Mouse (Mus musculus) stomach, postnatal 0 days (tissue): ENCODE data around the gene Rpl12. TPM values are rescaled to one million over a fixed set of nuclear protein-coding genes. Genes with fewer than 3 reads are reported as not detected.

Experiments used
- ATAC-seq: fragments of 200-750 bp; cut with Nextera tagmentation; 2 replicates; pipeline ENCODE4 v1.8.0; 2017; ENCODE audit not compliant: low FRiP score, low TSS enrichment
- DNase-seq: peaks from one replicate; pipeline ENCODE4 v3.0.0-alpha.2; 2016; ENCODE audit warnings: low spot score
- H3K27ac ChIP-seq: fragments of 300-500 bp; sonication (generic); replicated peaks from 2 replicates; pipeline ENCODE4 v1.5.1; 2014; ENCODE audit warnings: mild to moderate bottlenecking, control low read depth
- H3K27me3 ChIP-seq: fragments of 300-500 bp; sonication (generic); 2 replicates; pipeline ENCODE4 v1.6.1; 2014; ENCODE audit warnings: low read length; ENCODE audit not compliant: control insufficient read depth, insufficient read depth
- H3K36me3 ChIP-seq: fragments of 300-500 bp; sonication (generic); 2 replicates; pipeline ENCODE4 v1.6.1; 2014; ENCODE audit warnings: low read length, mixed read lengths; ENCODE audit not compliant: control insufficient read depth, insufficient read depth
- H3K4me1 ChIP-seq: fragments of 300-500 bp; sonication (generic); replicated peaks from 2 replicates; pipeline ENCODE4 v1.6.1; 2014; ENCODE audit warnings: antibody characterized with exemption; ENCODE audit not compliant: control insufficient read depth, insufficient read depth
- H3K4me2 ChIP-seq: fragments of 300-500 bp; sonication (generic); replicated peaks from 2 replicates; pipeline ENCODE4 v1.6.1; 2014; ENCODE audit warnings: low read depth, mild to moderate bottlenecking, control low read depth, moderate library complexity
- H3K4me3 ChIP-seq: fragments of 300-500 bp; sonication (generic); 2 replicates; pipeline ENCODE4 v1.5.1; 2014; ENCODE audit warnings: low read depth, low read length, control low read depth
- H3K9ac ChIP-seq: fragments of 300-500 bp; sonication (generic); 2 replicates; pipeline ENCODE4 v1.6.1; 2014; ENCODE audit warnings: mild to moderate bottlenecking, low read length, control low read depth, mixed read lengths
- H3K9me3 ChIP-seq: fragments of 300-500 bp; sonication (generic); 2 replicates; pipeline ENCODE4 v1.6.1; 2016; ENCODE audit warnings: low read length; ENCODE audit not compliant: control insufficient read depth
- CTCF ChIP-seq: IDR thresholded peaks from 2 replicates; pipeline ENCODE4 v1.5.1; 2016; ENCODE audit warnings: antibody characterized with exemption, low read depth, mild to moderate bottlenecking, moderate library complexity
- EP300 ChIP-seq: optimal IDR thresholded peaks from 2 replicates; pipeline ENCODE3; 2016; ENCODE audit warnings: antibody characterized with exemption
- WGBS: fragments of 180-500 bp; shearing (Covaris S2); extraction: QIAGEN DNeasy Blood & Tissue Kit; methylation state at CpG from one replicate; pipeline ENCODE4 v1.1.7; 2014; 5-methylcytosine and 5-hydroxymethylcytosine counted together
- polyA plus RNA-seq: library from polyadenylated mRNA; unstranded; fragments of >200 nt; fragmentation: Nextera tagmentation; extraction: Ambion mirVana; gene quantifications from 2 replicates; pipeline ENCODE4 v1.2.1, GENCODE M21; 2015

Gene Rpl12
- polyA plus RNA-seq, 1 experiment from 2014 or later, result 157 TPM

DNA sequence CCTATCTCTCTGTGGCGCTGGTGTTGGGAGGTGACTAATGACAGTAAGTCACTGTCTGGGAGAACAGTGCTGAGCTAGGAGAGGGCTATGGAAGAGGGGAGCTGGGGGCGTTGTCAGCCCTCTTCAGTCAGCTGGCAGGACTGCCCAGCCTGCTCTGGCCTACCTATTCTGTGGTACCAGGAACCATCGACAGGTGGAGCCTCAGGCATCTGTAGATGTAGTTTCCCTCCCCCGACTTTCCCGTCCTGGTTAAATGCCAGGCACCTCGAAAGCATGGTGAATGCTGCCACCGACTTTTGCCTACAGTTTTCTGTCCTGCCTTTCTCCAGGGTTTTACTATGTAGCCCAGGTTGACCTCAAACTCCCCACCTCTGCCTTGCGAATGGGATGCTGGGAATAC is 4.0 kb upstream of the Rpl12 start:
- H3K27ac ChIP-seq, result no peak overlapping the region
- 46% methylated on average over 8 of the region's 8 CpGs for WGBS
- ATAC-seq (no peak), DNase-seq (peak; percentile 69)
- TF ChIP-seq CTCF (peak; percentile 58), EP300 (no peak)
- H3K36me3 ChIP-seq, result peaks cover 6% of the 10 kb centered on the region
- no peak overlapping the region for H3K4me2 ChIP-seq
- no peaks in the 10 kb centered on the region for H3K27me3 ChIP-seq
- no peak overlapping the region for H3K4me3 ChIP-seq
- peaks cover 3% of the 10 kb centered on the region; the same call in 1 of the 2 replicates for H3K4me1 ChIP-seq
- 0 out of 2 replicates have a peak overlapping the region, but pooled peaks have one; percentile 8 for H3K9ac ChIP-seq
- H3K9me3 ChIP-seq, result no peaks in the 10 kb centered on the region

DNA sequence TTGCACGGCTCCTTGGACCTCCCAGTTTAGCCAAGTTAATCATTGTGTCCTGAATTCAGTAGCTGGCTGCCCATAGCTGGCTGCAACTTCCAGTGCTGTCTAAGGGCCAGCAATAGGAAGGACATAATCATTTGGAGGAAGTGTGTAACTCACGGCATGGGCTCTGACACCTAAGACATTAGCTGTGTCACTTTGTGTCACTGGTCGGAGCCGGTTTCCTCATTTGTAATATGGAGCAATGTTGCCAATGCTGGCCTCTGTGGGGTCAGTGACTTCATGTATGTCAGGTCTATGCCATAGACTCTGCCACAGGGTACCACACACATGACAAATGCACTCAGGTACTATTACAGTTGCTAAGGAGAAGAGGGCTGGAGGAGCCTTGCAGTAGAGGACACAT is 1.1 kb upstream of the Rpl12 start:
- Histone ChIP-seq H3K4me1 (peaks cover 3% of the 10 kb centered on the region; the same call in 1 of the 2 replicates), H3K36me3 (peaks cover 11% of the 10 kb centered on the region), H3K9ac (peak overlapping the region; percentile 84), H3K9me3 (no peaks in the 10 kb centered on the region), H3K4me3 (0 out of 2 replicates have a peak overlapping the region, but pooled peaks have one; percentile 67), H3K27ac (no peak overlapping the region), H3K27me3 (no peaks in the 10 kb centered on the region), H3K4me2 (no peak overlapping the region)
- ATAC-seq, result no peak
- WGBS, result 84% methylated on average over 4 of the region's 4 CpGs
- no peak for DNase-seq
- no peak for TF ChIP-seq CTCF
- TF ChIP-seq EP300, result no peak

DNA sequence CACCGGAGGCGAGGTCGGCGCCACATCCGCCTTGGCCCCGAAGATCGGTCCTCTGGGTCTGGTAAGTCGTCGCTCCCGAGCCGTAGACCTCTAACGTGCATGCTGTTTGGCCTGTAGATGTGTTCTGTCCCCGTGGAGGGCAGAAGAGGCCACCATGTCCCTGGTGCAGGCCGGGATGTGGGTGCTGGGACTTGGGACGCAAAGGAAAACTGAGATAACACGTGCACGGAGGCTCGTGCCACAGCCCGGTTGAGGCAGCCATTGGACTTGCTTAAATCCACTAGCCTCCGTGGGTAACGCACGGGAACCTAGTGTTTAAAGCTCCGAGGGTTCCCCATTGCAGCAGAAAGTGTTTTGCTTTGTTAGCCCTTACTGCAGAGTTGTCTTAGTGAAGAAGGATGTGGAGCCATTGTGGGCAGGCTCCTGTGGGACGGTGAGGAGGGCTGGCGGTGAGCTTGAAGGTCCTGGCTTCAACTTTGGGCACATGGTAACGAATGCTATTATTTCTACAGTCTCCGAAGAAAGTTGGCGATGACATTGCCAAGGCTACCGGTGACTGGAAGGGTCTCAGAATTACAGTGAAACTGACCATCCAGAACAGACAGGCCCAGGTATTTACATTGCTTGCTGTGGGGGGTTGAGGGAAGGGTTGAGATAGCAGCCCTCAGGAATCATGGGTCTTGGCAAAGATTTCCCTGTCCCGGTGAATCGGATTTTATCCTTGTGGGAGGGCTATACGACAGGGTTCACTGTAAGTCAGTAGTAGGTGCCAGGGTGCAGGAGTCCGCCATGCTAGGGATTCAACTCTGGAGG is 909 bp downstream of the Rpl12 start:
- no peak for TF ChIP-seq EP300
- TF ChIP-seq CTCF, result no peak
- peak overlapping the region; percentile 92 for H3K27ac ChIP-seq
- H3K27me3 ChIP-seq, result no peaks in the 10 kb centered on the region
- 2% methylated on average over 33 of the region's 33 CpGs for WGBS
- no peaks in the 10 kb centered on the region for H3K9me3 ChIP-seq
- H3K4me2 ChIP-seq, result peak overlapping the region; percentile 89
- ATAC-seq, result no peak
- H3K4me3 ChIP-seq, result peak overlapping the region; percentile 67
- H3K9ac ChIP-seq, result peak overlapping the region; percentile 93
- peaks cover 11% of the 10 kb centered on the region for H3K36me3 ChIP-seq
- DNase-seq, result peak; percentile 57
- H3K4me1 ChIP-seq, result peaks cover 3% of the 10 kb centered on the region; the same call in 1 of the 2 replicates

DNA sequence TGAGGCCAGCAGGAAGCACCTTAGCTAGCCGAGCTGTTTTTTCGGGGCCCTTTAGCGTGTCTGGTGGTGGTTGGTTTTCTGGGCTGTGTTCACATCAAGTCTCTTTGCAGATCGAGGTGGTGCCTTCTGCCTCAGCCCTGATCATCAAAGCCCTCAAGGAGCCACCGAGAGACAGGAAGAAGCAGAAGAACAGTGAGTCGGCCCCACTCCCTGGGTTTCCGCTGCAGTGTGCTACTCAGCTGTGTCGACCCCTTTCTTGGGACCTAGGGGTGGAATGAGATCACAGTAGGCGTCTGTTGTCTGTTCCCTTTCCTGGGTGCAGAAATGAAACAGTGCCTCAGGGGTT is 1.5 kb downstream of the Rpl12 start:
- peaks cover 3% of the 10 kb centered on the region; the same call in 1 of the 2 replicates for H3K4me1 ChIP-seq
- DNase-seq, result no peak

DNA sequence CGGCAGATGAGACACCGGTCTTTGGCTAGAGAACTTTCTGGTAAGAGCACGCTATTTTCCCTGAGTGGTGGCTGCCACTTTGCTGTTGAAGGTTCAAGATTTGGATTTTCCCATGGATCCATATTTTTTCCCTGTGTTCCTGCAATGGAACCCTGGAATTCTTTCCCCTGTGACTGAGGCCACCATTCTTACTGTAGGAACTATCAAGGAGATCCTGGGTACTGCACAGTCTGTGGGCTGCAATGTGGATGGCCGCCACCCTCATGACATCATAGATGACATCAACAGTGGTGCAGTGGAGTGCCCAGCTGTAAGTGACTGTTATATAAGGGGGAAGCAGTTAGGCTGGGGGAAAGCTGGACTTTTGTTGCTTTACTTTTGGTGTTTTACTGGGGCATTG is 2.2 kb downstream of the Rpl12 start:
- TF ChIP-seq EP300 (no peak), CTCF (no peak)
- ATAC-seq (no peak), DNase-seq (no peak)
- H3K27me3 ChIP-seq, result no peaks in the 10 kb centered on the region
- peak overlapping the region; percentile 89 for H3K4me2 ChIP-seq
- H3K9ac ChIP-seq, result no peak overlapping the region; the same call in 1 of the 2 replicates
- H3K4me3 ChIP-seq, result no peak overlapping the region
- 57% methylated on average over 4 of the region's 4 CpGs for WGBS
- no peak overlapping the region for H3K27ac ChIP-seq
- peaks cover 3% of the 10 kb centered on the region; the same call in 1 of the 2 replicates for H3K4me1 ChIP-seq
- no peaks in the 10 kb centered on the region for H3K9me3 ChIP-seq
- peaks cover 11% of the 10 kb centered on the region for H3K36me3 ChIP-seq

More for the DNA sequence above, 1.5 kb downstream of the Rpl12 start:
- TF ChIP-seq EP300 (no peak), CTCF (no peak)
- H3K27me3 ChIP-seq, result no peaks in the 10 kb centered on the region
- H3K27ac ChIP-seq, result peak overlapping the region; percentile 92
- ATAC-seq, result no peak
- peak overlapping the region; percentile 89 for H3K4me2 ChIP-seq
- no peaks in the 10 kb centered on the region for H3K9me3 ChIP-seq
- WGBS, result 3% methylated on average over 9 of the region's 9 CpGs
- H3K4me3 ChIP-seq, result peak overlapping the region; percentile 67
- peak overlapping the region; percentile 93 for H3K9ac ChIP-seq
- H3K36me3 ChIP-seq, result peaks cover 11% of the 10 kb centered on the region

DNA sequence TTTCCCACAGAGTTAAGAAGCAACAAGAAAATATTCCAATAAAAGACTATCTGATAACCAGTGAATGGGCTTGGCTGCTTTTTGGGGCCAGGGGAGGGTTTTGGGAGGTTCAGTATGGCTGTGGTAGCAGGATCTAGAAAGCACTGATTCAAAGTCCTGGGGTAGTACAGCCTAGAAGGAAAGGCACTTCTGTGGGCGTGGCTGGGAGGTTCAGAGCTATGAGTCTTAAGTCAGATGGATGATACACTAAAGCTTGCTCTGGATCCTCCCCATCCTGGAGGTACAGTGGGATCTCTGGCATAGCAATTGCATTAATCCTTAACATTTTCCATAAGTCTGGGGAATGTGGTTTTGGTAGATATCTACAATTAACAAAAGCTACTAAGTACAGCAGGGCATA is 2.6 kb downstream of the Rpl12 start:
- no peak overlapping the region for H3K4me3 ChIP-seq
- no peak overlapping the region for H3K9ac ChIP-seq
- no peak for DNase-seq
- H3K4me2 ChIP-seq, result 0 out of 2 replicates have a peak overlapping the region, but pooled peaks have one; percentile 6
- no peak for ATAC-seq
- no peak overlapping the region for H3K27ac ChIP-seq
- H3K4me1 ChIP-seq, result peaks cover 3% of the 10 kb centered on the region; the same call in 1 of the 2 replicates
- TF ChIP-seq EP300 (no peak), CTCF (no peak)
- peaks cover 11% of the 10 kb centered on the region for H3K36me3 ChIP-seq
- 59% methylated on average over 1 of the region's 1 CpGs for WGBS
- no peaks in the 10 kb centered on the region for H3K9me3 ChIP-seq
- H3K27me3 ChIP-seq, result no peaks in the 10 kb centered on the region
